Mouse (Mus musculus) CH12.LX (cell line): ENCODE measurements around the gene Cox14. TPM values are rescaled to one million over a fixed set of nuclear protein-coding genes. Genes with fewer than 3 reads are reported as not detected.

Experiments
- DNase-seq: peaks from one replicate; pipeline ENCODE4 v3.0.0-alpha.2; 2013; ENCODE audit errors: extremely low read depth
- H3K27ac ChIP-seq: 2 replicates; pipeline ENCODE4 v1.5.1; 2012; ENCODE audit warnings: low read depth, mild to moderate bottlenecking, control low read depth, moderate library complexity; ENCODE audit not compliant: insufficient read depth
- H3K27me3 ChIP-seq: replicated peaks from 2 replicates; pipeline ENCODE3; 2012; ENCODE audit warnings: inconsistent platforms
- H3K36me3 ChIP-seq, 2 experiments: replicated peaks in 1 of 2; 2 replicates each; pipeline versions ENCODE3 to v1.6.1; 2012; ENCODE audit warnings: inconsistent platforms in 1 of 2, low read length in 1 of 2, mild to moderate bottlenecking in 1 of 2, mixed read lengths in 1 of 2, moderate library complexity in 1 of 2; ENCODE audit not compliant: control insufficient read depth in 1 of 2, insufficient read depth in 1 of 2
- H3K4me1 ChIP-seq, 2 experiments: 2 replicates each; pipeline ENCODE4 v1.6.1; 2012; ENCODE audit warnings: inconsistent platforms in 1 of 2, moderate library complexity in 1 of 2; ENCODE audit not compliant: insufficient read depth in 2 of 2, control insufficient read depth in 1 of 2
- H3K4me2 ChIP-seq: 2 replicates; pipeline ENCODE4 v1.6.1; 2012; ENCODE audit warnings: low read depth, mild to moderate bottlenecking, control low read depth; ENCODE audit not compliant: poor library complexity, insufficient read depth, severe bottlenecking
- H3K4me3 ChIP-seq, 3 experiments: fragments of 150-350 bp in 1 of 3; sonication (generic) in 1 of 3; replicated peaks in 1 of 3; 2 replicates each; pipeline versions ENCODE3 to v1.5.1; 2011 to 2012; ENCODE audit warnings: low read depth in 2 of 3, low read length in 2 of 3, mild to moderate bottlenecking in 2 of 3, moderate library complexity in 2 of 3, control low read depth in 1 of 3, improper control_type of control experiment in 1 of 3, inconsistent platforms in 1 of 3, mixed read lengths in 1 of 3; ENCODE audit not compliant: poor library complexity in 1 of 3
- H3K79me2 ChIP-seq: replicated peaks from 2 replicates; pipeline ENCODE4 v1.6.1; 2012; ENCODE audit warnings: mild to moderate bottlenecking, moderate library complexity; ENCODE audit not compliant: control insufficient read depth, poor library complexity, insufficient read depth, severe bottlenecking; ENCODE audit errors: extremely low read depth
- H3K9ac ChIP-seq: 2 replicates; pipeline ENCODE4 v1.6.1; 2012; ENCODE audit warnings: low read depth, mild to moderate bottlenecking, control low read depth, moderate library complexity; ENCODE audit not compliant: insufficient read depth
- H3K9me3 ChIP-seq: replicated peaks from 2 replicates; pipeline ENCODE3; 2012; ENCODE audit warnings: low read length, inconsistent platforms, mixed read lengths
- ELF1 ChIP-seq: IDR thresholded peaks from 2 replicates; pipeline ENCODE4 v1.6.1; 2014; ENCODE audit warnings: low read depth, mild to moderate bottlenecking, inconsistent platforms, low read length, improper control_type of control experiment
- GABPA ChIP-seq: IDR thresholded peaks from 2 replicates; pipeline ENCODE4 v1.6.1; 2012; ENCODE audit warnings: low read depth, low read length, improper control_type of control experiment, inconsistent platforms; ENCODE audit not compliant: insufficient replicate concordance
- HCFC1 ChIP-seq: IDR thresholded peaks from 2 replicates; pipeline ENCODE4 v1.6.1; 2012; ENCODE audit warnings: low read depth, mild to moderate bottlenecking, inconsistent platforms, low read length, improper control_type of control experiment
- JUN ChIP-seq: IDR thresholded peaks from 2 replicates; pipeline ENCODE4 v1.6.1; 2011; ENCODE audit warnings: low read depth, mild to moderate bottlenecking, low read length, improper control_type of control experiment, moderate library complexity; ENCODE audit not compliant: insufficient read depth
- JUND ChIP-seq: conservative IDR thresholded peaks from 2 replicates; pipeline ENCODE4 v1.6.1; 2011; ENCODE audit warnings: low read depth, low read length, improper control_type of control experiment
- MAX ChIP-seq: IDR thresholded peaks from 2 replicates; pipeline ENCODE4 v1.6.1; 2011; ENCODE audit warnings: low read length, improper control_type of control experiment
- MAZ ChIP-seq: IDR thresholded peaks from 2 replicates; pipeline ENCODE4 v1.6.1; 2012; ENCODE audit warnings: low read depth, mild to moderate bottlenecking, inconsistent platforms, low read length, improper control_type of control experiment, moderate library complexity
- MEF2A ChIP-seq: IDR thresholded peaks from 2 replicates; pipeline ENCODE4 v1.6.1; 2014; ENCODE audit warnings: low read depth, mild to moderate bottlenecking, inconsistent platforms, low read length, improper control_type of control experiment, borderline replicate concordance
- PAX5 ChIP-seq: IDR thresholded peaks from 2 replicates; pipeline ENCODE4 v1.6.1; 2012; ENCODE audit warnings: low read length, inconsistent platforms, mixed read lengths
- dilution Hi-C: fragments of 300-500 bp; cut with MboI; formaldehyde crosslinking; loops from 2 replicates; pipeline ENCODE4 v1.14.3; 2020; ENCODE audit warnings: low sequenced_read_pairs; ENCODE audit not compliant: extremely low pct_unique_long_range_greater_than_20kb, extremely low pct_ligation_motif_present
- in situ Hi-C: fragments of 300-500 bp; cut with MboI; formaldehyde crosslinking; loops from 3 replicates; pipeline ENCODE4 v1.14.3; 2019; ENCODE audit warnings: low sequenced_read_pairs, low pct_ligation_motif_present, low pct_unique_long_range_greater_than_20kb, mixed read lengths
- polyA plus RNA-seq: library from polyadenylated mRNA; unstranded; fragments of >175 nt; gene quantifications from 2 replicates; pipeline ENCODE4 v1.2.1, GENCODE M21; 2012; ENCODE audit warnings: low read depth; ENCODE audit not compliant: insufficient read length
- total RNA-seq, 2 experiments: library from RNA; depleted of rRNA; stranded (reverse); fragments of 300-350 nt in 1 of 2; fragments of >200 nt in 1 of 2; gene quantifications; 2 replicates each; pipeline ENCODE4 v1.2.3; 2012 to 2014

The Cox14 gene
- total and polyA plus RNA-seq, 3 experiments = 98.8 to 140 (median 119) TPM

- H3K4me2 ChIP-seq = peak overlapping the region; percentile 19; the same call in 1 of the 2 replicates
These were observed 47.5 kb downstream of the Cox14 start for GRCm38 (mm10) chr15:99772925-99773324.

More at GRCm38 (mm10) chr15:99772925-99773324, 47.5 kb downstream of the Cox14 start:
- in situ Hi-C loops (loop anchor here (5.0 kb wide), 1 partner anchor 46 kb away; the partner anchor contains the start of gene Cox14), dilution Hi-C loops (no loop called here)
- Histone ChIP-seq H3K4me1 (peaks cover 0 to 45% of the 10 kb centered on the region in 2 experiments; a peak in 2 of 4 replicates), H3K27ac (no peak overlapping the region), H3K9me3 (no peaks in the 10 kb centered on the region), H3K4me3 (no peak overlapping the region), H3K36me3 (peaks cover 0 to 8% of the 10 kb centered on the region in 2 experiments), H3K79me2 (peaks cover 21% of the 10 kb centered on the region), H3K9ac (no peak overlapping the region), H3K27me3 (no peaks in the 10 kb centered on the region)
- no peak for DNase-seq
- no peak for TF ChIP-seq PAX5
- TF ChIP-seq HCFC1 = no peak
- no peak for TF ChIP-seq JUN
- no peak for TF ChIP-seq MAX
- TF ChIP-seq JUND = no peak
- no peak for TF ChIP-seq MEF2A
- no peak for TF ChIP-seq GABPA
- TF ChIP-seq ELF1 = no peak
- no peak for TF ChIP-seq MAZ

Other genes starting within 250 kb of the Cox14 start
- gene Faim2, start 197.5 kb upstream of the Cox14 start, total RNA-seq (2012; rRNA removed) = 0.08 and 0.17 TPM in 2 replicates
- not detected in 2 replicates for gene Faim2, start 197.5 kb upstream of the Cox14 start, total RNA-seq (2014; rRNA removed)
- 0.03 TPM in 1 of 2 replicates, not detected in the other for gene Faim2, start 197.5 kb upstream of the Cox14 start, polyA plus RNA-seq
- gene Aqp2, start 146.6 kb upstream of the Cox14 start, total RNA-seq (2012; rRNA removed) = not detected in 2 replicates
- not detected in 2 replicates for gene Aqp2, start 146.6 kb upstream of the Cox14 start, total RNA-seq (2014; rRNA removed)
- not detected in 2 replicates for gene Aqp2, start 146.6 kb upstream of the Cox14 start, polyA plus RNA-seq
- gene Aqp5, start 134.8 kb upstream of the Cox14 start, total RNA-seq (2012; rRNA removed) = not detected in 2 replicates
- not detected in 2 replicates for gene Aqp5, start 134.8 kb upstream of the Cox14 start, total RNA-seq (2014; rRNA removed)
- not detected in 2 replicates for gene Aqp5, start 134.8 kb upstream of the Cox14 start, polyA plus RNA-seq
- gene Aqp6, start 124.2 kb upstream of the Cox14 start, total RNA-seq (2012; rRNA removed) = not detected in 2 replicates
- gene Aqp6, start 124.2 kb upstream of the Cox14 start, total RNA-seq (2014; rRNA removed) = not detected in 2 replicates
- gene Aqp6, start 124.2 kb upstream of the Cox14 start, polyA plus RNA-seq = not detected in 2 replicates
- gene Racgap1, start 74.0 kb upstream of the Cox14 start, total RNA-seq (2012; rRNA removed) = 97.9 and 108 TPM in 2 replicates
- 130 and 143 TPM in 2 replicates for gene Racgap1, start 74.0 kb upstream of the Cox14 start, total RNA-seq (2014; rRNA removed)
- gene Racgap1, start 74.0 kb upstream of the Cox14 start, polyA plus RNA-seq = 131 and 151 TPM in 2 replicates
- 0.46 and 0.47 TPM in 2 replicates for gene Asic1, start 55.2 kb upstream of the Cox14 start, total RNA-seq (2012; rRNA removed)
- not detected in 2 replicates for gene Asic1, start 55.2 kb upstream of the Cox14 start, total RNA-seq (2014; rRNA removed)
- 0.80 and 0.94 TPM in 2 replicates for gene Asic1, start 55.2 kb upstream of the Cox14 start, polyA plus RNA-seq
- gene Smarcd1, start 23.5 kb upstream of the Cox14 start, total RNA-seq (2012; rRNA removed) = 17.9 and 19.9 TPM in 2 replicates
- 10.5 and 12.5 TPM in 2 replicates for gene Smarcd1, start 23.5 kb upstream of the Cox14 start, total RNA-seq (2014; rRNA removed)
- 56.5 and 69.9 TPM in 2 replicates for gene Smarcd1, start 23.5 kb upstream of the Cox14 start, polyA plus RNA-seq
- 2.1 and 2.9 TPM in 2 replicates for gene Gm17349, start 20.1 kb upstream of the Cox14 start, total RNA-seq (2012; rRNA removed)
- not detected in 2 replicates for gene Gm17349, start 20.1 kb upstream of the Cox14 start, total RNA-seq (2014; rRNA removed)
- gene Gm17349, start 20.1 kb upstream of the Cox14 start, polyA plus RNA-seq = not detected in 2 replicates
- gene Gpd1, start 8.1 kb upstream of the Cox14 start, total RNA-seq (2012; rRNA removed) = 0.17 and 0.25 TPM in 2 replicates
- gene Gpd1, start 8.1 kb upstream of the Cox14 start, total RNA-seq (2014; rRNA removed) = 0.12 and 0.24 TPM in 2 replicates
- gene Gpd1, start 8.1 kb upstream of the Cox14 start, polyA plus RNA-seq = 0.26 and 0.56 TPM in 2 replicates
- 45.0 and 48.9 TPM in 2 replicates for gene Cers5, start 47.3 kb downstream of the Cox14 start, total RNA-seq (2012; rRNA removed)
- gene Cers5, start 47.3 kb downstream of the Cox14 start, total RNA-seq (2014; rRNA removed) = 140 and 149 TPM in 2 replicates
- gene Cers5, start 47.3 kb downstream of the Cox14 start, polyA plus RNA-seq = 83.7 and 94.3 TPM in 2 replicates
- 16.8 and 18.7 TPM in 2 replicates for gene Lima1, start 149.8 kb downstream of the Cox14 start, total RNA-seq (2012; rRNA removed)
- 10.0 and 10.3 TPM in 2 replicates for gene Lima1, start 149.8 kb downstream of the Cox14 start, total RNA-seq (2014; rRNA removed)
- gene Lima1, start 149.8 kb downstream of the Cox14 start, polyA plus RNA-seq = 24.4 and 26.9 TPM in 2 replicates
- 0.08 TPM in 1 of 2 replicates, not detected in the other for gene Fam186a, start 241.4 kb downstream of the Cox14 start, total RNA-seq (2012; rRNA removed)
- not detected in 2 replicates for gene Fam186a, start 241.4 kb downstream of the Cox14 start, total RNA-seq (2014; rRNA removed)
- not detected in 2 replicates for gene Fam186a, start 241.4 kb downstream of the Cox14 start, polyA plus RNA-seq
- 96.3 and 113 TPM in 2 replicates for gene Larp4, start 244.4 kb downstream of the Cox14 start, total RNA-seq (2012; rRNA removed)
- gene Larp4, start 244.4 kb downstream of the Cox14 start, total RNA-seq (2014; rRNA removed) = 135 and 145 TPM in 2 replicates
- gene Larp4, start 244.4 kb downstream of the Cox14 start, polyA plus RNA-seq = 74.6 and 81.9 TPM in 2 replicates